Mouse (Mus musculus) c-Kit-positive CD71-positive TER-119-positive erythroid progenitor cells, embryonic 14.5 days (primary cell): ENCODE measurements around the gene Tet3.
A peak's percentile ranks its signal among the peaks of the same experiment; 100 is the strongest.

Experiments
- DNase-seq: peaks from one replicate; pipeline ENCODE4 v3.0.0-alpha.2; 2013; ENCODE audit warnings: low spot score

The Tet3 gene

GRCm38 (mm10) chr6:83459034-83459644, at the start of gene Tet3:
TSS of gene Tet3 (minus strand) at chr6:83459084.
- DNase-seq, result no peak

- no peak for DNase-seq
Observed at GRCm38 (mm10) chr6:83507168-83507546, 48.3 kb upstream of the Tet3 start.

GRCm38 (mm10) chr6:83506258-83507167, 47.6 kb upstream of the Tet3 start, which contains the start of gene Dguok:
TSS of gene Dguok (minus strand) at chr6:83506969.
- DNase-seq, result peak; percentile 98

DNA sequence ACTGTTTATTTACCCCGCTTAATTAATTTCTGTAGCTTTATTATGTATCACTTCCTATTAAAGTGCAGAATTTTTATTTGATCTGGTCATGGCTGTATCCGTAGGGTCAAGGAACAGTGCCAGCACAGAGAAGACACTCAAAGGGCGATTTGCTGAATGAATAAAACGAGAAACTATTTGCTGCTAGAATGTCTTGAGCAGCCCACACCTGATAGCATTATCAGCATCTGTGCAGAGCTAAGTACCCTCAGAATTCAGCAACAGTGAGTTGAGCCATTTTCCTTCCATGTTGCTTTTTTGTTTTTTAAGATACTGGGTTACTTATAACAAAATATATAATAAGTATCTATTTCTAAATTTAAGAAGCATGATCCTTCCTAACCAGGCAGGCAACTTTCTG, 46.7 kb upstream of the Tet3 start:
- peak; percentile 42 for DNase-seq

DNA sequence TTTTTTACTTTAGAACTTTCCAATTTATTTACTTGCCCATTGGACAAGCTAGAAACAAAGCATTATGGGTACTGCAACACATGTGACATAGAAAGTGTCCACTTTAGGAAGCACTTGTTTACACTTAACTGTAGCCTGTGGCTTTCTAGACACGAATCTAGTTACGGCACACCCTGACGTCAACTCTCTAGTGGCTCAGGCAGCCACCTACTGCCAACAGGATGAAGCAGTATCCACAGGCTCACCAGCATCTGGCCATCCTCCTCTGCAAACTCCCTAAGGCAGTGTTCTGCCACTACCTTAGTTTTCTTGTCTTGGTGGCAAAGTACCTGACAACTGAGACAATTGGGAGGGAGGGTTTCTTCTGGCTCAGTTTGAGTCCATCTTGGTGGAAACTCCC, 44.5 kb upstream of the Tet3 start:
- no peak for DNase-seq

- DNase-seq, result no peak
Observed at GRCm38 (mm10) chr6:83502656-83503055, 43.8 kb upstream of the Tet3 start.

DNA sequence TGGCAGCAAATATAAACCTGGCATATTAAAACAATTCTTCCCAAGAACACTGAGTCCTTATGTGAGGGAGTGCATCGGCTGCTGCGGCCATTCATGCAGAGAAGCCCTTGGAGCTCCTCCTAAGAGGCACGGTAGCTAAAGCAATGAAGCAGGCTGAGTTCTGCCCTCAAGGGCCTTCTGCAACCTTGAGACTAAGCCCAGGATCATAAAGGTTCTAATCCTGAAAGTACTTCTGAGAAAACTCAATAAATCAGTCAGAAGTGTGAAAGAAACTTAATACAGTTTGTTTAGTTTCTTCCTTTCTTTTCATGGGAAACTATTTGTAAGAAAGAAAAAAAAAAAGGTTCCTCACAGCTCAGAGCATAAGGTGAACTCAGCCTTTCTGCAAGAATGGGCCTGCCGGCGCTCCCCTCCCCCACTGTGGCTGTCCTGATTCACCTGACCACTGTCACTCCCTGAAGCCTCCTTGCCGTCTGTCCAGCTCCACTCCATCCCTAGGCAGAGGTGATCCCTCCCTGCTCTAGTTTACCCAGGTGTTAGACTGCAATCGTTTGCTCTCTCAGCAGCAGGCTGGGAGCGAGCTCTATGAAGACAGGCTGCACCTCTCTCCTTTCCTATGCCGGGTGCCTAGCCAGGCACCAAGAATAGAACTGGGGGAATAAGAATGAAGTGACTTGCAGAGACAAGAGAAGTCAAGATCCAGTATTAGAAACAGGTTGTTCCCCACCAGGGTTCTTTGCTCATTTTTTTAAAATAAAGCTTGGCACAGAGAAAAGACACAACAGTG, 42.8 kb upstream of the Tet3 start:
- DNase-seq, result no peak

- no peak for DNase-seq
Observed at GRCm38 (mm10) chr6:83500462-83500861, 41.6 kb upstream of the Tet3 start.

- DNase-seq, result no peak
Observed at GRCm38 (mm10) chr6:83499078-83499477, 40.2 kb upstream of the Tet3 start.

DNA sequence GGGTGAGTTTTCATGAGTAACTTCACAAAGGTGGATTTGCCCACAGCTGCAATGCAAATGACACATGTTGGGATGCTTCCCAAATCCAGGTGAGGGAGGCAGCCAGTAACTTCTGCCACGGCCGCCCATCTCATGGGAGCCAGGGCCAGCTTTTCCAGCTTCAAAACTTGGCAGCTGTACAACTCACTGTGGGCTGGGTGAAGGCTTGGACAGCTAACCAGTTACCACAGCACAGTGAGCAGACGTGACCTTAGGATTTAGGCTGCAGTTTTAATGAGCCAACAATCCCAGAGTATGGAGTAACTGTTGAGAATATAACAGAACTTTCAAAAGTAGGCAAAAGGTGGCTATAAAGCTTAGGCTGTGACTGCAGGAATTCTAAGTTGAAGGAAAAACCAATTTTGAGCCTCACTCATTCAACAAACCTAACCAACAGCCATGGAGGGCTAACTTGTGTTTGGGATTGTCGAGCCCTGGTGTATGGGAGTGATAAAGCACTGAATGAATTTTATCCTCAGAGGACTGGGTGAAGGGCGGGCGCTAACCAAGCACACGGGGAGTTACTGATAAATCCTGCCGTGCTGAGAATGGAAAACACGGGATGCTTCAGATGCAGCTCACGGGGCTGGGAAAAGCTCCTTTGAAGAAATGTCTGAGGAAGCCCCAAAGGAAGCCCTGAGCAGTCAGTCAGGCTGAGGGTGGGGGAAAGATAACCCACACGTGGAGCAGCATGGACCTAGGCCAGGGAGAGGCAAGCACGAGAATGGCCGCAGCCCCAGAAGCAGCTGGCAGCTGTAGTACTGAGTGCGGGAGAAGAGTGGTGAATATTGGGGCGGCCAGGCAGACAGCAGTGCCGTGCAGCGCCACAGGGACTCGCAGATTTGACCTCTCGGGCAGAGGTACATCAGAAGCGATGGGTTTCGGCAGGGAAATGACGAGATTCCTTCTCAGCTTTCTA, 38.1 kb upstream of the Tet3 start:
- DNase-seq, result no peak

- no peak for DNase-seq
Observed at GRCm38 (mm10) chr6:83496009-83496752, 37.3 kb upstream of the Tet3 start.

DNA sequence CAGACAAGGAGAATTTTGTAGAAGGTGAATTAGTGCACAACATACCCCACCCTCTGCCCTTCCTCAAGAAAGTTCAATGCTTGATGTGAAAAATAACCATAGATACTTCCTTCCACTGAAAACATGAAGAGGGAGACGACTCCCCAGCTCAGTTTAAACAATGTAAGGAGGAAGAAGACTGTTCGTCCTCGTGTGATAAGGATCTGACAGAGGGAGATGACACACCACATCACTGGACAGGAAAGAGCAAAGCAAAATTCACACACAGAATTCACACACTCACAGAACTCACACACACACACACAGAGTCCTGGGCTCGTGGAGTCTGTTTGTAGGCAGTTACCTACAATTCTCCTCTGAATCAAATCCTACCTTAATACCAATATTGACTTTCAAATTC, 31.7 kb upstream of the Tet3 start:
- no peak for DNase-seq

DNA sequence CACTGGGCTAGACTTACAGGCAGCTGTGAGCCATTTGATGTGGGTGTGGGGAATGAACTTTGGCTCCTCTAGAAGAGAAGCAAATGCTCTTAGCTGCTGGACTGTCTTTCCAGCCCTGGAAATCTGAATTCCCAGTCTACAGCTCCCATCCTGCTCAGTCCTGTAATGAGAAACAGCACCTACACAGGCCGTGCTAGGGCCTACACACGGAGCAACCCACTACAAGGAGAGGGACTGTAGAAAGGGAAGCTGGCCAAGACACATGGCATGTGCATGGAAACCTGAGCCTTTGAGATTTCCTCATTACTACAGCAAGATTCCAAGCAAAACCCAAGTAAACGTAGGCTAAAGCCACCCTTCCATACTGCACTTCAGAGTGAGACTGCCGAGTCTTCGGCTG, 29.3 kb upstream of the Tet3 start:
- no peak for DNase-seq

- DNase-seq, result no peak
Observed at GRCm38 (mm10) chr6:83487298-83487697, 28.4 kb upstream of the Tet3 start.

DNA sequence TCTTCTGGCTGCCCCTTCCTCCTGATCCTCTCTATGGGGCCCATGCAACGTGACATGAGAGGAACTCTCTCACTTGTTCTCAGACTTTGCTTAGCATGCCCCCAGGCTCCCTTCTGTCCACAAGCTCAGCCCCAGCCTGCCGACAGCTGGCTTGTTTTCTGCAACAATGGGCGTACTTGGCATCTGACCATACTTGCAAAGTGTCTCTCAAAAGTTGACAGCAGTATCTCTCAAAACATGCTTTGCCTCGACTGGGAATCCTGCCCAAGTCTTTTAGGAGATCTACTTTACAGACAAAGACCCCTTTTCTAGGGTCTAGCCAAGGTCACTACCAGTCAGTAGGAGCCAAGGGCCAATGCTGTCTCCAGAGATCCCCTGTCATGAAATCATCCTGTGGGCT, 27.0 kb upstream of the Tet3 start:
- DNase-seq, result no peak

- no peak for DNase-seq
Observed at GRCm38 (mm10) chr6:83483776-83484175, 24.9 kb upstream of the Tet3 start.

DNA sequence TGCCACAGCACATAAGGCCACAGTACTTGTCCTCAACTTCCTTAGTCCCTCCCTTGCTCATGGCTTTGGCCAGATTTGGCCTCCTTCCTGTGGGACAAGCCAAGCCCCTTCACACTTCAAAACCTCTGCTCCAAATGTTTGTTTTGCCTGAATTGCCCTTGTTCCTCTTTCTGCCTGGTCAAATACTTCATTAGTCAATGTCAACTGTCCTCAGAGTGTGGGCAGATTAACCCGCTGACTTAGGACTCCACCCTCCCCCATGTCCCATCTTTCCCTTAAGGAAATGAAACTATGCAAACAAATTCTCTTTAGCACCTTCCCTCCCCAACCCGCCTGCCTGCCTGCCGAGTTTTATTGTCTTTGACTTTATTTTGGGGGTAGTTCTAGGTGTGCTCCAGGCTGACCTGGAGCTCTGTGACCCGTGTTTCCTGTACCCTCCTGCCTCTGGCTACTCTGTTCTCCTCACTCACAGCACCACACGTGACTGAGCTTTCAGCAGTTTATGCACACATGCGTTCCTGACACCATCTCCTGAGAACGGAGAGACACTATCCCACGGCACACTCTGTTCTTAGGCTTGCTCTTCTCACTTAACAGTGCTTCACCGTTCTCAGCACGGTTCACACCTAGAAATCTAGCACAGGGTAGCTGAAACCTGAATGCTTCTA, 23.7 kb upstream of the Tet3 start:
- no peak for DNase-seq

- no peak for DNase-seq
Observed at GRCm38 (mm10) chr6:83480019-83480655, 21.3 kb upstream of the Tet3 start.

DNA sequence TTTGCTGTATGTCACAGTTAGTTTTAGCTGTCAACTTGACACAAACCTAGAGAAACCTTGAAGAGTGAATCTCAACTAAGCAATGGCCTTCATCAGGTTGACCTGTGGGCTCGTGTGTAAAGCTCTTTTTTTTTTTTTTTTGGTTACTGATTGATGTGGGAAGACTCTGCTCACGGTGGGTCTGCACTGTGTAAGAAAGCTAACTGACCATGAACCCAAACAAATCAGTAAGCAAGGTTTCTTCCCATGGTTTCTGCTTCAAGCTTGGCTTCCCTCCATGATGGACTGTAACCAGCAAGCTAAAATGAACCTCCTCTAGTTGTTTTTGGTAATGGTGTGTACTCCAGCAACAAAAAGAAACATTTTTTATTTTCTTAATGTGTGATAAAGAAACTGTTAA, 20.3 kb upstream of the Tet3 start:
- no peak for DNase-seq

GRCm38 (mm10) chr6:83478628-83479027, 19.7 kb upstream of the Tet3 start:
- no peak for DNase-seq
